Mouse (Mus musculus) liver, adult (tissue): ENCODE data around the gene Shkbp1.

Experiments used
- GATA4 ChIP-seq: IDR thresholded peaks from 2 replicates; pipeline ENCODE4 v1.6.1; 2014; ENCODE audit warnings: mild to moderate bottlenecking, low read length; ENCODE audit not compliant: insufficient replicate concordance

Gene Shkbp1

DNA sequence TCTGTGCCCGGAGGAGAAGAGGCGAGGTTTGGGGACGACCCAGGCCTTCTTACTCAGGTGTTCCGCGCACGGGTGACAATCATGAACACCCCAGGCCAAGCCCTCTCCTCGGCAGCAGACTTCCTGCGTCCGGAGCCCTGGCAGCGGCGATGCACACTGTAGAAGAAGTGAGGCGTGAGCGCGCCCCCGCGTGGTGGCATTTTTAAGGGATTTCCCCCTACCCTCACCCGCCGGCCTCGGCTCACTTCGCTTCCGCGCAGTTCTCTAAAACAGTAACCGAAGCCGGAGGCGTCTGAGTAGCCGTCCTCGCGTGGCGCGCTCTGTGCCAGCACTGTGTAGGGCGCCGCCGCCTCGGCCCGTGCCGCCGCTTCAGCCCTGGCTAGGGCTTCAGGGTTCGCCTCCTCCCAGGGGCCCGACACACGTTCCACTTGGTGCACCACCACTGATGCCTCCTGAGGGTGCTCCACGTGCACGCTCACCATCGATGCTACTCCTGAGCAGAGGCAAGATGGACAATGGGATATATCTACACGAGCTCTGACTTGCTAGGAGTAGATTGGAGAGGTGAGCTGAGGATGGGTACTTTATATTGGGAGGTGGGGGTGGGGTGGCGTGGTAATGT lies 26.4 kb downstream of the Shkbp1 start:
- TF ChIP-seq GATA4: no peak

DNA sequence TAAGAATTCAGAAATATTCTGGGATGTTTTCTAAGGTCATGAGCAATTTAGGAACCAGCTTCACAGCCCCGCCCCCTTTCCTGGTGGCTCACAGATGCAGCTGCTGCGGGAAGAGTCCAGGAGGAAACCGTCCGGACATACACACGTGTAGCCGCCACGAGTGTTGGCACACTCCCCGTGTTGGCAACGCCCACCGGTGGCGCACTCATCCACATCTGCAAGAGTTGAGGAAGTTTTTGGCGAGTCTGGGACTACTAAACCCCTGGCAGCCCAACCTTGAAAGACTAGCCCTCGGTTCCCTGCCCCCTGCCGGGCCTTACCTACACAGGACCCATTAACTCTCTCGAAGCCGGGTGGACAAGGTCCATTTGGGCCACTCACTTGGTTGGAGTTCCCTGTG lies 27.2 kb downstream of the Shkbp1 start:
- no peak for TF ChIP-seq GATA4

DNA sequence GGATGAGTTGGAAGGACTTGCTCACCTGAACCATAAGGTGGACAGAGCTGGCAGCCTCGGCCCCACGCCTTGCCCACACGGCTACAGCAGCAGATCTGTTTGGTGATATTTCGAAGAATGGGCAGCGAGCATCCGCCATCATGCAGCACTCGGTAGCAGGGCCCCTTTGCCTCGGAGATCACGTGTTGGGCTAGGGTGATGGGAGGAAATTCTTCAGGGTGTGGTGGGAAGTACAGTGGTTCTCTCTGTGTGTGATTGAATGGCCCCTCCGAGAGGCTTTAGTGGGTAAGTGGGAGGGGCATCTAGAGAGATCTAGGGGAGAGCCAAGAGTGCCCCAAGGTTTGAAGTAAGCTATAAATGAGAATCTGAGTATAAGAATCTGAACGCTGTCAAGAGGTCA lies 27.7 kb downstream of the Shkbp1 start:
- TF ChIP-seq GATA4: no peak

DNA sequence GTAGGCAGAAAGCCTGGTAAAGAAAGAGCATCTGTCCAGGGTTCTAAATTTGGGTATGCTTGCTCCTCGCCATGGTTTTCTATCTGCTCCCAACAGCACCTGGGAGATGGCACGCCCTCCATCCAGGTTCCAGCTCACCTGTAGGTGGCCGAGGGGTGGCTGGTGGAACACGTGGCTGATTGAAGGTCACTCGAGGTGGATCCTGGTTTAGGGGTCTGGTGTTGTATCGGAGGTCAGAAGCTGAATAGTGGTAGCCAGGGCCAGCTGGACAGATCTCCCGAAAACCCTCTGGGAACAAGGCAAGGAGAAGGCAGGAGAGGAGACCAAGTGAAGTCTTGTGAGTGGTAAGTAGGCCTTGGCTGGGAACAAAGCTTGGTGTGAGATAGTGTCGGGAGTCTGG lies 28.3 kb downstream of the Shkbp1 start:
- TF ChIP-seq GATA4: no peak

DNA sequence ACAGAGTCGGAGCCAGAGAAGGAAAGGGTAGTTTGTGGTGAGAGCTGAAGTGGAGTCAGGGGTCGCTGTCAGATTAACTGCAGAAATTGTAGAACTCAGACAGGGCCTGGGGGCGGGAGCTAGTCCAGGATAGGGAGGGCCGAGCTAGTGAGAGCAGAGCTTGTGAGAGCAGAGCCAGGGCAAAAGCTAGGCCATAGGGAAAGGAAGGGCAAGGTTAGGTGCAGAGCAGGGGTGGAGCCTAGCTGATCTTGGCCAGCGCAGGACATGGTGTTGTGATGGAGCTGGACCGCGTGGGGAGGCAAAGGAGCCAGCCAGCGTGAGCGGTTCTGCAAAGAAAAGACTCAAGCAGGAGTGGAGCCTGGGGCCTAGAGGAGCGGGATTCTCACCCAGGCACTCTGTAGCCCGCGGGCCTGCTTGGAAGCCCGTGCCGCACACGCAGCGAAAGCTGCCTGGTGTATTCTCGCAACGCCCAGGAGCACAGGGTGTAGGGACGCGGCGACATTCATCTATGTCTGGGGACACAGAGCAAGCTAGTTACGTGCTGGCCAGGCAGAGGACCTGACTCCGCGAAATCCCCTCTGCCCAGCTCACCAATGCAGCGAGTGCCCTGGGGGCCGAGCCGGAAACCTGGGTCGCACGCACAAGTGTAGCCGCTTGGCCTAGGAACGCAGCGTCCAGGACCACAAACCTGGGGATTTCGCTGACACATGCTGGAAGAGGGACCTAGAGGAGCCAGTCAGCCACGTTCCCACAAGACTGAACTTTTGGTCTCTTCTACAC lies 29.5 kb downstream of the Shkbp1 start:
- no peak for TF ChIP-seq GATA4

DNA sequence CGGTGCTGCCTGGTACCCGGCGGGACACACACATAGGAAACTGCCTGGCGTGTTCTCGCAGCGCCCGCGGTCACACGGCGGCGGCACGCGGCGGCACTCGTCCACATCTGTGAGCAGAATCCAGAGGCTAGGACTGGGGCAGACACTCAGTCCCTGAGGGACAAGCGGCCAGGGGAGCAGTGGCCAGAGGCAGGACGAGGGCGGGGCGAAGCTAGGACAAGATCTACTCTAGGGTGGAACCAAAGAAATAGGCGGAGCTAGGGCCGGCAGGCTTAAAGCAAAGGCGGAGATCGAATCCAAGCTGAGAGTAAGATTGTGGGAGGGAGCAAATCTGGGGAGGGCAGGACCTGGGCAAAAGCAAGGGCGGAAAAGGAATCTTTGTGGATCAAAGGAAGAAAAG lies 30.1 kb downstream of the Shkbp1 start:
- TF ChIP-seq GATA4: no peak

DNA sequence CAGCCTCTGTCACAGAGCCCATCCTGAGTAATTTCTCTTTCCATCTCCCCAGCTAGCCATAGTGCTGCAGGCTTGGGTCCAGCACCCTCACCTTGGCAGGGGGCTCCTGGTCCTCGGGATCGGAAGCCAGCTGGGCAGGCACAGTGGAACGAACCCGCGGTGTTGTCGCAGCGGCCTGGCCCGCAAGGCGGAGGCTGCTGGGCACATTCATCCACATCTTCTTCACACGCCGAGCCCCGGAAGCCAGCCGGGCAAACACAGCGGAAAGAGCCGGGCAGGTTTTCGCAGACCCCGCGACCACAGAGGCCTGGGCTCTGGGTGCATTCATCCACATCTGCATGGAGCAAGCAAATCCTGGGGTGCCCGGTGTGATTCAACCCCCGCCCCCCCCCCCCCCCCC lies 30.9 kb downstream of the Shkbp1 start:
- no peak for TF ChIP-seq GATA4

DNA sequence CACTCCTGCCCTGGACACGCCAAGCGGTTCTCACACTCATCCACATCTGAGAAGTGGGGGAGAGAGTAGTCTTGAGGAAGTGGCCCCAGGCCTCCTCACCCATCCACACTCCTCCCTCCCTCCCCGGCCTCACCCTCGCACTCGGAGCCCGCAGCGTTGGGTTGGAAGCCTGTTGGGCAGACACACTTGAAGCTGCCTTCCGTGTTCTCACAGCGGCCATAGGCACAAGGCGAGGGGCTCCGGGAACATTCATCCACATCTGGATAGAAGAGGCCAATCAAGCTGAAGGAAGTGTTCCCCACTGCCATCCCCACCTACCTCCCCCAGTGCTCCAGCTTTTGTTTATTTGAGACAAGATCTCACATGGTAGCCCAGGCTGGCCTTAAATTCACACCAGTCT lies 31.7 kb downstream of the Shkbp1 start:
- TF ChIP-seq GATA4: no peak

DNA sequence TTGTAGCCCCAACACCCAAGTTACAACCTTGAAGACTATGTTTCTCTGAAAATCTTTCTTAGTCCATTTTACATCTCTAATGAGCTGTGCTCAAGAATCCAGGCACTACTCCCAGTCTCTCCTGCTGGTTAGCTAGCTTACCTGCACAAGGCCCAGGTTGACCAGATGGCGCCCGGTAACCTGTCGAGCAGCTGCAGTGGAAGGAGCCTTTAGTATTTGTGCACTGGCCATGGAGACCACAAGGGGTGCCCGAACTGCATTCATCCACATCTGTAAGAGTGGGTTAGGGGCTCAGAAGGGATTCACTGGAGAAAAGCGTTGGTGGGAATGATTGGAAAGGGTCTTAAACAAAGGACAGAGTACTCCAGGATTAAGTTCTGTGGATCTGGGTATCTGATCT lies 32.8 kb downstream of the Shkbp1 start:
- no peak for TF ChIP-seq GATA4

DNA sequence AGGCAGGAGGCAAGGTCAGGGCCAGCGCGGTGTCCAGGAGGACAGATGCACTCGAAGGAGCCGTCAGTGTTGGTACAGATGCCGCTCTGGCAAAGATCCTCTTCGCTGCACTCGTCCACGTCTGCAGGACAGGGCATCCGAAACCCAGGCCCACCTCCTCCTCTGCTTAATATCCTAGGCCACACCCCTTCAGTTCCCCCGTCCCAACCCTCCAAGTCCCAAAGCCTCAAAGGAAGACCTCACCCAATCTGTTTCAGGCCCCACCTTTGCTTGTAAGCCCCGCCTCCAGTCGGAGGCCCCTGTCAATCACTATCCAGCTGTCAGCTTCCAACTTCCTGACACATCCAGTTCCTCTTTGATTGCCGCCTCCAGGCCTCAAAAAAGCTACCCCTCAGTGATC lies 33.5 kb downstream of the Shkbp1 start:
- no peak for TF ChIP-seq GATA4

DNA sequence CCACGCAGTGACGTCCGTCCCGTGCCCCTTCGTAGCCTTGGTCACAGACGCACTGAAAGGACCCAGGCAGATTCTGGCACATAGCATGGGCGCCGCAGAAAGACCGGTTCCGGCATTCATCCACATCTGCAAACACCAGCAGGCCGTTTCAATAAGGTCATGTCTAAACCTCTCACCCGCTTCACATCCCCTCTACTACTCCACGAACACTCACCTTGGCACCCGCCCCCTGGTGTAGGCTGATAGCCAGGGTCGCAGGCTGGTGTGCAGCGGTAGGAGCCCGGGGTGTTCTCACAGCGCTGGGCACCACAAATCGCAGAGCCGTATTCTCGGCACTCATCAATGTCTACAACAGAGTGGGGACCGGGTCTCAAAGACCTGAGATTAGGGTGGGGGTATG lies 36.4 kb downstream of the Shkbp1 start:
- TF ChIP-seq GATA4: no peak

DNA sequence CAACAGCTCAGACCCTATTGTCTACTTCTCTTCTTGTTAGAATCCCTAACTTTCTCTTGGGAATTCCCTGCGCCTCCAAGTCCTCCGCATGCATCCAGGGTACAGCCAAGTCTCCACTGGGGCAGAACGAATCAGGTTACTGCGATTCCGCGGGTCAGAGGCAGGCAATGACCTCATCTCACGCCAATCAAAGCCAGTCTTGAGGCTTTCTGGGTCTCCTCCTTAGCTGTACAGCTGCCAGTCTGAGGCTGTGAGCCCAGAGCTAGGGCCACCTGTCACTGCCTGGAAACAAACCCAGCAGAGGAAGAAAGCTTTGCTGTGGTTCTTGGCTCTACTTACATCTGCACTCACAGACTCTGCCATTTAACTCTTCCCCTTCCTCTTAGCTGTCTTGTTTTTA lies 39.9 kb downstream of the Shkbp1 start:
- TF ChIP-seq GATA4: no peak

DNA sequence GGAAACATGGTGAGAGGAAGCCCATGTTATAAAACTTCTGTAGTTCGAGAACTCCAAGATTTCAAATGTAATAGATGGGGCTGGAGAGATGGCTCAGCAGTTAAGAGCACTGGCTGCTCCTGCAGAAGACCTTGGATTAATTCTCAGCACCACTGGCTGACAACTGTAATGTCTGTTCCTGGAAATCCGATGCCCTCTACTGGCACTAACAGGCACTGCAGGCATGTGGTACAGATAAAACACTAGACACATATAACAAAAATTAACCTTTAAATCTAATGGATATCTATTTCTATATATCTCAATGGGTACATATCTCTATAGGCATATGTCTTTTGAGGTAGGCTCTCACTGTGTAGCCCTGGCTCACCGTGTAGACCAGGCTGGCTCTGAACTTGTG lies 41.4 kb downstream of the Shkbp1 start:
- TF ChIP-seq GATA4: no peak

DNA sequence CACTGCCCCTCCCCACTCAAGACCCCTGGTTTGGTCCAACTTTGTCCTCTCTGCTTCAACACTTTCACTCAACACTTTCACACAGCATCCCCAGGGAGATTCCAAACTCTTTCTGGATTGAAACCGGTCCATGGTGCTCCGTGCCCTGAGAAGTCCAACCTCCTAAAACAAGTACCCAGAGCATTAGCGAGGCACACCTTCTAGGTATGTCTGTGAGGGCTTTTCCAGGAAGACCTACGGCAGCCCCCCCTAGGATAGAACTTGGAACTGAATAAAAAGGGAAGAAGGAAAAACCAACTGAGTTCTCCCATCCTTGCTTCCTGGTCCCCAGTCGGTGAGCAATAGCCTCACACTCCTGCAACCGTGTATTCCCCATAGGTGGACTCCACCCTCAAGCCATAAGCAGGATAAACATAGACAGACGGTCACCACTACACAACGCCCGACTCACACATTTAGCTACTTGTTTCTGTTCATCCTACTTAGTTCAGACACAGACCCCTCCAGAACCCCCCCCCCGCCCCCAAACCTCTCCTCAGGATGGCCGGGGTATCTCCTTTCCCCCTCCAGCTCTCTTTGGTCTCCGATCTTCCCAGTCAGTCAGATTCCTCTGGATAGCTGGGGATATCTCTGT lies 44.1 kb downstream of the Shkbp1 start:
- no peak for TF ChIP-seq GATA4

DNA sequence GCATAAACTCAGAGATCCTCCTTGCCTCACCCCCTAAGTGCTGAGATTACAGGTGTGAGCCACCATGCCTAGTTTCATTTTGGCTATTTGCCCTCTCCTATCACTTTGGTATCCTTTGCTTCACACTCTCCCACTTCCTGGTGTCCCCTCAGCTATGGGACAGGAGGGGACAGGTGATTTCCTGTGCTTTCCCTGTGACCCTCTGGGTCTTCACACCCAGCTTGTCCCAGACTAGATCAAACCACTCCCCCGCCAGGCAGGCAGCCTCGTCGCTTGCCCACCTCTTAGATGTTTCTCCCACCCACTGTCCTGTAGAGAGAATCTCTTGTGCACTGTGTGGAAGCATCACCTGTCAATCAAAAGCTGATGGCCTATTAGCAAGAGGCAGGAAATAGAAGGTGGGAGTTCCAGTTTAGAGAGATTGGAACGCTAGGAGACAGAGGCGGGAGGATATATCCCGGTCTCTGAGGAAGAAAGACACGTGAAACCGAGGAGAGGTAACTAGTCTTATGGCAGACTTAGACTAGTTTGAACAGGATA lies 44.8 kb downstream of the Shkbp1 start:
- no peak for TF ChIP-seq GATA4

DNA sequence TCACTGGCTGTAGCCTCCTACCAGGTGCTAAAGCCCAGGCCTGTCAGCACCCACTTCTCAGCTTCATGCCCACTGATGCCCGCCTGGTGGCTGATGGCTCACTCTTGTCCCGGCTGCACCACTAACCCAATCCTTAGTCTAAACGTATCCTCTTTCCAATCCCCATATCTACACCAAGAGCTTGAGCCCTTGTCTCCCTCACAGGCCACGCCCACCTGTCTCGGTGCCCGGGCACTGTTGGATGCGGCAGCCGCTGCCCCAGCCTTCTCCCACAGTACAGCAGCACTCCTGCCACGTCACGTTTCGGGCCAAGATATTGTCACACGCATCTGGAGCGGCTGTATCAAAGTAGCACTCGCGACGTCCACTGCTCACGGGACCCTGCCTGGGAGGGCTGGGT lies 45.5 kb downstream of the Shkbp1 start:
- TF ChIP-seq GATA4: no peak

DNA sequence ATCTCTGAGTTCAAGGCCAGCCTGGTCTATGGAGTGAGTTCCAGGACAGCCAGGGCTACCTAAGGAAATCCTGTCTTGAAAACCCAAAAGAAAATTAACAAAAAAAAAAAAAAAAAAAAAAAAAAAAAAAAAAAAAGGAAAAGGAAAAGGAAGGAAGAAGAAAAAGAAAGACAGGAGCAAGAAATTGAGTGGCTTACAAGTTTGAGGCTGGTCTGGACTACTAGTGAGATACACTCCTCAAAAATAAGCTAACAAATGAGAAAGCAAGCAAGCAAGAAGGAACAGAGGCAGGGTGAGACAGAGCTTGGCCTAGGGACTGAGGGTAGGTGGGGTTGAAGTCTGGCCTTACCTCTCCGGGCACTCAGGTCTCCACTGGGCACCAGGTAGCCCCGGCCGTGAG lies 46.0 kb downstream of the Shkbp1 start:
- TF ChIP-seq GATA4: no peak
